Mouse (Mus musculus): ENCODE data around the gene Spryd4.

GRCm38 (mm10) chr10:128230582-128230981 lies 19.0 kb upstream of the Spryd4 start:
- TF ChIP-seq CTCF (IDR thresholded peaks at IDR 0.05; ENCODE audit: borderline replicate concordance, insufficient read depth, low read depth, low read length) = no peak
- TF ChIP-seq POLR2A (IDR thresholded peaks at IDR 0.05; ENCODE audit: borderline replicate concordance, insufficient read depth, low read length) = no peak

Measured in cerebellum, adult 2 months (tissue).